Mouse (Mus musculus) intestine, postnatal 0 days (tissue): ENCODE data around the gene Hist1h2ae. TPM values are rescaled to one million over a fixed set of nuclear protein-coding genes. Genes with fewer than 3 reads are reported as not detected.

Source experiments
- ATAC-seq: fragments of 200-750 bp; cut with Nextera tagmentation; 2 replicates; pipeline ENCODE4 v1.8.0; 2017; ENCODE audit warnings: mild to moderate bottlenecking, moderate TSS enrichment, moderate library complexity
- H3K27ac ChIP-seq: fragments of 300-500 bp; sonication (generic); 2 replicates; pipeline ENCODE4 v1.5.1; 2014; ENCODE audit warnings: mild to moderate bottlenecking, low read depth, low read length, moderate library complexity
- H3K27me3 ChIP-seq: fragments of 300-500 bp; sonication (generic); replicated peaks from 2 replicates; pipeline ENCODE4 v1.6.1; 2014; ENCODE audit warnings: low read length, mixed read lengths; ENCODE audit not compliant: control insufficient read depth, insufficient read depth
- H3K36me3 ChIP-seq: fragments of 300-500 bp; sonication (generic); 2 replicates; pipeline ENCODE4 v1.6.1; 2014; ENCODE audit warnings: mild to moderate bottlenecking, moderate library complexity; ENCODE audit not compliant: control insufficient read depth, insufficient read depth
- H3K4me1 ChIP-seq: fragments of 300-500 bp; sonication (generic); replicated peaks from 2 replicates; pipeline ENCODE4 v1.6.1; 2014; ENCODE audit warnings: antibody characterized with exemption, low read length, mixed read lengths; ENCODE audit not compliant: control insufficient read depth, insufficient read depth
- H3K4me2 ChIP-seq: fragments of 300-500 bp; sonication (generic); replicated peaks from 2 replicates; pipeline ENCODE4 v1.6.1; 2014; ENCODE audit warnings: low read depth, mild to moderate bottlenecking, moderate library complexity
- H3K4me3 ChIP-seq: fragments of 300-500 bp; sonication (generic); 2 replicates; pipeline ENCODE4 v1.5.1; 2014; ENCODE audit warnings: low read depth, low read length
- H3K9ac ChIP-seq: fragments of 300-500 bp; sonication (generic); 2 replicates; pipeline ENCODE4 v1.6.1; 2014; ENCODE audit warnings: mild to moderate bottlenecking, low read depth, low read length
- H3K9me3 ChIP-seq: fragments of 300-500 bp; sonication (generic); 2 replicates; pipeline ENCODE4 v1.6.1; 2016; ENCODE audit warnings: mixed run types; ENCODE audit not compliant: control insufficient read depth
- CTCF ChIP-seq: sonication (generic); IDR thresholded peaks from 2 replicates; pipeline ENCODE4 v1.5.1; 2016; ENCODE audit warnings: low read depth, mild to moderate bottlenecking, control low read depth, antibody characterized with exemption, moderate library complexity
- WGBS: fragments of 180-500 bp; shearing (Covaris S2); extraction: QIAGEN DNeasy Blood & Tissue Kit; methylation state at CpG from one replicate; pipeline ENCODE4 v1.1.7; 2014; 5-methylcytosine and 5-hydroxymethylcytosine counted together
- polyA plus RNA-seq: library from polyadenylated mRNA; unstranded; fragments of >200 nt; fragmentation: Nextera tagmentation; extraction: Ambion mirVana; gene quantifications from 2 replicates; pipeline ENCODE4 v1.2.1, GENCODE M21; 2015

Hist1h2ae gene
- polyA plus RNA-seq, 1 experiment from 2014 or later = 24.0 TPM

DNA sequence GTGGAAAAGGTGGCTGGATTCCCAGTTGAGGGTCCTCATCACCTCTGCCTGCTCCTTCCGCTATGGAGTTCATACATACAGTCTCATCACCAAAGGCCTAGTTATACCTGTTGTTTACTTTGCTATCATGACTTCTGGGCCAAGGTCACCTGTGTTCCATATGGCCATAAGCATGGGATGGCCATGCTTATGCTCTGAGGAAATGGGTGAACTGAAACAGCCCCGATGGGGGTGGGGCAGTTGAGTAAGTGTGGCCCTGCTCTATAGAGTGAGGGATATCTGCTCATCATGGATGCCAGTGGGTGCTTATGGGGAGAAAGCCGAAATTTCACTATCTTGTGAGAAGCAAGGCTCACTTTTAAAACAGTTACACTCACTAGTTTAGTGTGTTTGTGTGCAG, 34.0 kb upstream of the Hist1h2ae start:
- no peak overlapping the region for H3K27ac ChIP-seq
- TF ChIP-seq CTCF = no peak
- H3K4me3 ChIP-seq = no peak overlapping the region
- H3K4me1 ChIP-seq = no peaks in the 10 kb centered on the region
- WGBS = 89% methylated on average over 3 of the region's 3 CpGs
- H3K9me3 ChIP-seq = no peaks in the 10 kb centered on the region
- no peaks in the 10 kb centered on the region for H3K27me3 ChIP-seq
- no peak for ATAC-seq
- H3K36me3 ChIP-seq = no peaks in the 10 kb centered on the region
- H3K9ac ChIP-seq = no peak overlapping the region
- H3K4me2 ChIP-seq = no peak overlapping the region

DNA sequence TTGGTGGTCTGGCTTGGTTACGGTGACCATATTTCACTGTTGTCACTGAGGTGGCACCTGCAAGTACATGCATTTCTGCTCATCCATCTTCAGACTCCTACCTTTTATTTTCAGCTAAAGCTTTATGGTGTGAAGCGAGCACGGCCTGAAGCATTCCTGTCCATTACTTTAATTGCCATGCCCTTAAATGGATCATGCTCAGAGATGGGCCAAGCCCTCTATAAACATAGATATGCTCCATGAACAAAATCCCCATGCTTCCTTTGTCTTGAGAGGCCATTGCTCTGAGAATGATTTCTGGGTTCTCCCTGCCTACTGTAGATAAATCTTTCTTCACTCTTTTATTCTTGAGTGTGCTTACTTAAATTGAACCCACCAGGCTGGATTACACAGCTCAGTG, 33.4 kb upstream of the Hist1h2ae start:
- H3K9ac ChIP-seq = no peak overlapping the region
- H3K4me1 ChIP-seq = no peaks in the 10 kb centered on the region
- no peak for ATAC-seq
- no peak overlapping the region for H3K27ac ChIP-seq
- H3K27me3 ChIP-seq = no peaks in the 10 kb centered on the region
- no peak overlapping the region for H3K4me3 ChIP-seq
- 85% methylated on average over 3 of the region's 3 CpGs for WGBS
- H3K9me3 ChIP-seq = no peaks in the 10 kb centered on the region
- no peak for TF ChIP-seq CTCF
- H3K4me2 ChIP-seq = no peak overlapping the region
- no peaks in the 10 kb centered on the region for H3K36me3 ChIP-seq

DNA sequence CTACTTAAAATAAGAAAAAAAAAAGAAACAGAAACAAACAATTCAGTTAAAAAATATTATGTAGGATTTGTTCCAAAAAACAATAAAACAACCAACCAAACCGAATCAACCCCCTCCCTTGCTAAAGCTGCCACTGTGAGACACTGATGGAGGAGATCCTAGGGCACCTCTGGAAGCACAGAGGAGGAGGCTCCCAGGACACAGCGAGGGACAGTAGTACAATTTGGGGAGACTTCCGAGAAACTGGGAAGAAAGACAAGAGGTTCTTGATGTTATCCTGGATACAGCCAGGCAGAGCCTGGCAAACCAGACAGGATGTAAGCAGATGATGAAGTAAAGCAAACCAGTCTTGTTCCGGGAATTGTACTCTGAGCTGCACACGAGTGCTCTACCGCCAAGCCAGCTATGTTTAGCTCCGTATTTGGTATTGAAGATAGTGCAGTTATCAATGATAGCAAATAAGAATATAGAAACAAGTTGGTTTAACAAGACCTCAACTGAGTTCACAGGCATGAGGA, 32.2 kb upstream of the Hist1h2ae start:
- Histone ChIP-seq H3K4me3 (no peak overlapping the region), H3K4me1 (no peaks in the 10 kb centered on the region), H3K9me3 (no peaks in the 10 kb centered on the region), H3K27ac (no peak overlapping the region), H3K9ac (no peak overlapping the region), H3K4me2 (no peak overlapping the region), H3K27me3 (no peaks in the 10 kb centered on the region), H3K36me3 (no peaks in the 10 kb centered on the region)
- no peak for ATAC-seq
- WGBS = 62% methylated on average over 7 of the region's 7 CpGs
- no peak for TF ChIP-seq CTCF

DNA sequence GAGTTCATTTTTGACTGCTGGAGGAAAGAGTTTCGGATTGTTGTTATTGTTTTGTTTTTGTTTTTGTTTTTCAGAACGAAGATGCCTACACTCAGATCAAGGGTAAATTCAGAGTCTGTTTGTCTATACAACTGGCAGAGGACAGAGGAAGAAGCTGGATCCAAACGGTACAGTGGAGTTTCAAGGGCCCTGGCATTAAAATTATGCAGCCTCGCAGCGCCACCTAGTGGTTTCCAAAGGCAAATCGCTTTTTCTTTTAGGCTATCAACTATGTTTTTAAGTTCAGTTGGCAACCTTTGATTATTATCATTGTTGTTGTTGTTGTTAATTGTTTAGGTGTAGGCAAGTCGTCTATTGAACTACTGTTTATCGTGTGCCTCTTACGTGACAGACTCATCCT, 26.9 kb upstream of the Hist1h2ae start:
- H3K4me2 ChIP-seq = no peak overlapping the region
- H3K9ac ChIP-seq = no peak overlapping the region
- H3K9me3 ChIP-seq = no peaks in the 10 kb centered on the region
- no peak overlapping the region for H3K27ac ChIP-seq
- no peak overlapping the region for H3K4me3 ChIP-seq
- no peak for ATAC-seq
- 0 out of 2 replicates have a peak, but pooled peaks cover 8% of the 10 kb centered on the region for H3K4me1 ChIP-seq
- peak; percentile 87 for TF ChIP-seq CTCF
- no peaks in the 10 kb centered on the region for H3K27me3 ChIP-seq
- H3K36me3 ChIP-seq = no peaks in the 10 kb centered on the region
- WGBS = 6% methylated on average over 9 of the region's 9 CpGs

DNA sequence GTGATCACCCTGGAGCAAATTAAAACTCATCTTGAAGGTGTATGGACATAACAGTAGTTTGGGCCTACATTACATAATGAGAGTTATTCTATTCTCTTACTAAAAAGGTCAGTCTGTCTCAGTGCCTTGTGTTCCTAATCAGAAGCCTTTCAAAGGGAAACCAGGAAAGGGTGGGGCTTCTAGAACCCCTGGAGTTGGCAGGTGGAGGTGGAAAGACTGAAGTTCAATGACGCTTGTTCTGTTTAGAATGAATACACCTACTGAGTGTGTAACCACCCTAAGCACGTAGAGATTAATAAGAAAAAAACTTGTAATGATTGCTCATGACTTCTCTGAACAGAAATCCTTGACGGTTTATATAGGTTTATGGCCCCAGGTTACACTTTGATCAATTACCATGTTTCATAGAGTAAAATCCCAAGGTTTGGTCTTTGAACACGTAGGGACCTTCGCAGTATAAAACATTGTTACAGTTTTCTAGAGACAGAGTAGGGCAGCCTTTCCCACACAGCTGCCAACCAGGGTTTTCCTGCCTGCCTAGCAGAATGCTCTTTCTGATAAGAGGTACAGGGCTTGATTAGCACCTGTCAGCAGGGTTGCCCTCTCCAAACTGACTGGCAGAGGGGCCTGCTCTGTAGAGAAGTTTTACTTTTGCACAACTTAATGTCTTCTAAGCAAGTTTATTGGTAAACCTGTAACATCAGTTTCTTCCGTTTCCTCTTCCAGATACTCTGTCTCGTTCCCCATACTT, 24.8 kb upstream of the Hist1h2ae start:
- H3K9ac ChIP-seq = 0 out of 2 replicates have a peak overlapping the region, but pooled peaks have one; percentile 7
- no peaks in the 10 kb centered on the region for H3K27me3 ChIP-seq
- no peak for TF ChIP-seq CTCF
- WGBS = 50% methylated on average over 7 of the region's 7 CpGs
- H3K4me1 ChIP-seq = 0 out of 2 replicates have a peak, but pooled peaks cover 10% of the 10 kb centered on the region
- peak overlapping the region; percentile 62 for H3K27ac ChIP-seq
- ATAC-seq = peak; percentile 83
- no peaks in the 10 kb centered on the region for H3K9me3 ChIP-seq
- no peak overlapping the region for H3K4me2 ChIP-seq
- no peak overlapping the region for H3K4me3 ChIP-seq
- H3K36me3 ChIP-seq = no peaks in the 10 kb centered on the region

DNA sequence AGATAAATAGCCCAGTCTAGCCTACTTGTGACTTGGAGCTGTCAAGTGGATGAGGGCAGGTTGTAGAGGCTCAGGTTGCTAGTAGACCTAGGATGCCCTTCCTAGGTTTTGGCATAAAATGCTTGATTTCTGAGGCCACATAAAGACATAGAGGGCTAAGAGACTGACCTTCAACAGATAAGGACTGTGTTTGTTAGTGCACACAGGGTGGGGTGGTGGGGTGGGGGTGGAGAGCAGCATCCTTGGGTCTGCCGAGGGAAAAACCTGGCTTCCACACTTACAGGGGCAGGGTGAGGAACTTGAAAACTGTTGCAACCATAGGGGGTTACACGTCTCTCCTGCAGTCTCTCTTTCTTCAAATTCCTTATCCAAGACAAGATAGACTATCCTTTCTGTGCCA, 24.2 kb upstream of the Hist1h2ae start:
- WGBS = 43% methylated on average over 2 of the region's 2 CpGs
- no peaks in the 10 kb centered on the region for H3K27me3 ChIP-seq

More for the DNA sequence above, 24.2 kb upstream of the Hist1h2ae start:
- H3K36me3 ChIP-seq = no peaks in the 10 kb centered on the region
- ATAC-seq = no peak
- no peaks in the 10 kb centered on the region for H3K9me3 ChIP-seq
- H3K9ac ChIP-seq = 0 out of 2 replicates have a peak overlapping the region, but pooled peaks have one; percentile 7
- H3K4me1 ChIP-seq = 0 out of 2 replicates have a peak, but pooled peaks cover 10% of the 10 kb centered on the region
- no peak overlapping the region for H3K4me3 ChIP-seq
- H3K4me2 ChIP-seq = no peak overlapping the region
- no peak for TF ChIP-seq CTCF
- H3K27ac ChIP-seq = peak overlapping the region; percentile 62; the same call in 1 of the 2 replicates
